Mouse (Mus musculus) cerebellum, adult 2 months (tissue): ENCODE results near the gene Lin7a.

ENCODE experiments used
- CTCF ChIP-seq: fragments of 200-500 bp; IDR thresholded peaks from 2 replicates; pipeline ENCODE4 v1.5.1; 2011; ENCODE audit warnings: low read depth, mild to moderate bottlenecking, control low read depth, low read length, moderate library complexity, borderline replicate concordance; ENCODE audit not compliant: insufficient read depth
- POLR2A ChIP-seq: fragments of 200-500 bp; IDR thresholded peaks from 2 replicates; pipeline ENCODE4 v1.6.1; 2011; ENCODE audit warnings: low read length, control low read depth, borderline replicate concordance; ENCODE audit not compliant: insufficient read depth

DNA sequence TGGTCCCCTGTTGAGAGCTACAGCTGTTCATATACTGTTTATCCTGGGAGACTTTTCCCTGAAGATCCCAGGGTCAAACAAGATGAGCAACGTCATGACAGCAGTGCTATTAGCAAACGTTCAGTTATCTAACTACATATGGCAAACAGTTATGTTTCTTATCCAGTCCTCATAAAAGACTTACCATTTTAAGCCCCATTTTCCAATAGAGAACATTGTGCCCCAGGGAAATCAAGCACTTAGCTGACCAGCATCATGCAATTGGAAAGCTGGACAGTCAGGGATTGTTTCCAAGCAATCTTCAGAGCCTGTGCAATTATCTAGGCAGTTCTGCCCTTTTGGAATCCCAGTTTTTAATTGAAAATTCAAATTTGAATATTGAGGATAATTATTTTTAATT lies 105.7 kb downstream of the Lin7a start:
- no peak for TF ChIP-seq CTCF
- no peak for TF ChIP-seq POLR2A
